Mouse (Mus musculus) embryonic facial prominence, embryonic 15.5 days (tissue): ENCODE data around the gene Narfl. TPM values are rescaled to one million over a fixed set of nuclear protein-coding genes. Genes with fewer than 3 reads are reported as not detected.

ENCODE experiments used
- ATAC-seq: fragments of 200-750 bp; cut with Nextera tagmentation; 2 replicates; pipeline ENCODE4 v1.8.0; 2017; ENCODE audit warnings: low read depth, moderate TSS enrichment; ENCODE audit not compliant: insufficient number of reproducible peaks, low FRiP score, low TSS enrichment
- H3K27ac ChIP-seq: fragments of 300-500 bp; sonication (generic); replicated peaks from 2 replicates; pipeline ENCODE4 v1.5.1; 2015; ENCODE audit warnings: mild to moderate bottlenecking, inconsistent platforms
- H3K27me3 ChIP-seq: fragments of 300-500 bp; sonication (generic); 2 replicates; pipeline ENCODE4 v1.6.1; 2015; ENCODE audit warnings: inconsistent platforms
- H3K36me3 ChIP-seq: fragments of 300-500 bp; sonication (generic); 2 replicates; pipeline ENCODE4 v1.6.1; 2015; ENCODE audit warnings: mild to moderate bottlenecking, inconsistent platforms
- H3K4me1 ChIP-seq: fragments of 300-500 bp; sonication (generic); 2 replicates; pipeline ENCODE4 v1.6.1; 2015; ENCODE audit warnings: inconsistent platforms
- H3K4me2 ChIP-seq: fragments of 300-500 bp; sonication (generic); replicated peaks from 2 replicates; pipeline ENCODE4 v1.6.1; 2015; ENCODE audit warnings: mild to moderate bottlenecking, inconsistent platforms
- H3K4me3 ChIP-seq: fragments of 300-500 bp; sonication (generic); replicated peaks from 2 replicates; pipeline ENCODE4 v1.5.1; 2015; ENCODE audit warnings: mild to moderate bottlenecking, inconsistent platforms
- H3K9ac ChIP-seq: fragments of 300-500 bp; sonication (generic); 2 replicates; pipeline ENCODE4 v1.6.1; 2015; ENCODE audit warnings: inconsistent platforms
- H3K9me3 ChIP-seq: fragments of 300-500 bp; sonication (generic); replicated peaks from 2 replicates; pipeline ENCODE4 v1.6.1; 2016; ENCODE audit warnings: inconsistent platforms
- WGBS: fragments of 180-500 bp; shearing (Covaris S2); methylation state at CpG from one replicate; pipeline ENCODE4 v1.1.7; 2015; 5-methylcytosine and 5-hydroxymethylcytosine counted together
- polyA plus RNA-seq: library from polyadenylated mRNA; unstranded; fragments of >200 nt; fragmentation: Nextera tagmentation; extraction: Ambion mirVana; gene quantifications from 2 replicates; pipeline ENCODE4 v1.2.1, GENCODE M21; 2015

The Narfl gene
- polyA plus RNA-seq, 1 experiment from 2014 or later = 26.9 TPM

DNA sequence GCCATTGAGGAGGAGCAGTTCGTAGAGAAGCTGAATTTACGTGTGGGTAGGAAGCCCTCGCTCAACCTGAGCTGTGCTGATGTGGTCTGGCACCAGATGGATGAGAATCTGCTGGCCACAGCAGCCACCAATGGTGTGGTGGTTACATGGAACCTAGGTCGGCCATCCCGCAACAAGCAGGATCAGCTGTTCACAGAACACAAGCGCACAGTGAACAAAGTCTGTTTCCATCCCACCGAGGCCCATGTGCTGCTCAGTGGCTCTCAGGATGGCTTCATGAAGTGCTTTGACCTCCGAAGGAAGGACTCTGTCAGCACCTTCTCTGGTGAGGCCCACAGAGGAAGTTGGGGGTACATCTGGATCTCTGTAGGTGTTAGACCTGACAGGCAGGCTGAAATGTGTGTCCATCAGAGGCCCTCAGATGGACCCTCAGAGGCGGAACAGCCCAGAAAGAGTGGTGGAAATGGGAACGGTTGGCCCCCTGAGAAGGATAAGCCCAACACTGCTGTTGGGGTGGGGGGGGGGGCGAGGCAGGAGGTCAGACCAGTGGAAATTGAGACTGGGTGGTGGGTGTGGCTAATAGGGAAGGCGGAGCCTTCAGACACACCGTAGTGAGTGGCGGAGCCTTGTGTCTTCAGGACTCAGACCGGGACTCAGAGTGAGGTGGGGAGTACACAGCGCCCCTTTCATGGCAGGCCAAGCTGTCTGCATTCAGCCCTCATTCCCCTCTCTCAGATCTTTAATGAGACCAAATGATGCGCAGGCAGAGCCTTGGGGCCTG lies 51.0 kb downstream of the Narfl start:
- no peaks in the 10 kb centered on the region for H3K9me3 ChIP-seq
- WGBS = 75% methylated on average over 16 of the region's 17 CpGs
- peaks cover 21% of the 10 kb centered on the region for H3K36me3 ChIP-seq
- H3K9ac ChIP-seq = peak overlapping the region; percentile 74; the same call in 1 of the 2 replicates
- no peak for ATAC-seq
- peaks cover 19% of the 10 kb centered on the region for H3K27me3 ChIP-seq
- peak overlapping the region; percentile 69 for H3K4me3 ChIP-seq
- peak overlapping the region; percentile 94 for H3K4me2 ChIP-seq
- no peak overlapping the region for H3K27ac ChIP-seq
- H3K4me1 ChIP-seq = peaks cover 48% of the 10 kb centered on the region

DNA sequence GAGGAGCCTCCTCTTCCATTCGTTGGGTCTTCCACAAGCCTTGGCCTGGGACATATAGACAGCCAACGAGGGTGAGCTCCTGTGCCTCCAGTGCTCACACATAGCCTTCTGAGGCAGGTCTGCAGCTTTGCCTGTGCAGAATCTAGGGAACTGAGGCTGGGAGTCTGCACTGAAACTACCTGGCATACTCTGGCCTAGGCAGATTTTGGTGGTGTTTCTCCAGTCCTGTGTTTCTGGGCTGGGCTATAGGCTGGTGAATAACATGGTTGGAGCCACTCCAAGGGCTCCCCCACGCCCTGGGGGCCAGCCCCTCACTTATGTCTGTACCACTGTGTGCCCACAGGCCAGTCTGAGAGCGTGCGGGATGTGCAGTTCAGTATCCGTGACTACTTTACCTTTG lies 51.7 kb downstream of the Narfl start:
- H3K4me3 ChIP-seq = no peak overlapping the region
- H3K9me3 ChIP-seq = no peaks in the 10 kb centered on the region
- peaks cover 54% of the 10 kb centered on the region for H3K4me1 ChIP-seq
- no peak overlapping the region for H3K9ac ChIP-seq
- H3K27me3 ChIP-seq = peaks cover 11% of the 10 kb centered on the region
- ATAC-seq = no peak
- 89% methylated on average over 6 of the region's 6 CpGs for WGBS
- no peak overlapping the region for H3K4me2 ChIP-seq
- H3K27ac ChIP-seq = no peak overlapping the region
- peaks cover 28% of the 10 kb centered on the region for H3K36me3 ChIP-seq

DNA sequence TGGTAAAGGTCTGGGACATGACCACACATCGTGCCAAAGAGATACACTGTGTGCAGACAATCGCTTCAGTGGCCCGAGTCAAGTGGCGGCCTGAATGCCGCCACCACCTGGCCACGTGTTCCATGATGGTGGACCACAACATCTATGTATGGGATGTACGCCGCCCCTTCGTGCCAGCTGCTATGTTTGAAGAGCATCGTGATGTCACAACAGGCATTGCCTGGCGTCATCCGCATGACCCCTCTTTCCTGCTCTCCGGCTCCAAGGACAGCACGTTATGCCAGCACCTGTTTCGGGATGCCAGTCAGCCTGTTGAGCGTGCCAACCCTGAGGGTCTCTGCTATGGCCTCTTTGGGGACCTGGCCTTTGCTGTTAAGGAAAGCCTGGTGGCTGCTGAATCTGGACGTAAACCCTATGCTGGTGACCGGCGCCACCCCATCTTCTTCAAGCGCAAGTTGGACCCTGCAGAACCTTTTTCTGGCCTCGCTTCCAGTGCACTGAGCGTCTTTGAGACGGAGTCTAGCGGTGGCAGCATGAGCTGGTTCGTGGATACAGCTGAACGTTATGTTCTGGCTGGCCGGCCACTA lies 52.5 kb downstream of the Narfl start:
- H3K4me2 ChIP-seq = no peak overlapping the region; the same call in 1 of the 2 replicates
- no peaks in the 10 kb centered on the region for H3K9me3 ChIP-seq
- 95% methylated on average over 27 of the region's 27 CpGs for WGBS
- no peak overlapping the region for H3K4me3 ChIP-seq
- peaks cover 36% of the 10 kb centered on the region for H3K36me3 ChIP-seq
- no peak for ATAC-seq
- peaks cover 5% of the 10 kb centered on the region; the same call in 1 of the 2 replicates for H3K27me3 ChIP-seq
- H3K9ac ChIP-seq = no peak overlapping the region
- H3K4me1 ChIP-seq = peaks cover 61% of the 10 kb centered on the region
- no peak overlapping the region for H3K27ac ChIP-seq

DNA sequence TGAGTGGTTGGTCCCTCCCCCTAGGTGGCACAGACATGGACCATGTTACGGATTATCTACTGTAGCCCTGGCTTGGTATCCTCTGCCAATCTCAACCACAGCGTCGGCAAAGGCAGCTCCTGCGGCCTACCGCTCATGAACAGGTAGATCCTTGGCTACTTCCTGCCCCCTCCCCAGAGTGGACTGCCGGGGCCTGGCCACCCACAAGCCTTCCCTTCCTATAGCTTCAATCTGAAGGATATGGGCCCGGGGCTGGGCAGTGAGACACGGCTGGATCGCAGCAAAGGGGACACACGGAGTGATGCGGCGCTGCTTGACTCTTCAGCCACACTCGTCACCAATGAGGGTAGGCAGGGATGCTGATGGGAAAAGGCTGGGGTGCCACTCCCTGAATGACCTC lies 53.4 kb downstream of the Narfl start:
- no peak overlapping the region; the same call in 1 of the 2 replicates for H3K4me2 ChIP-seq
- WGBS = 97% methylated on average over 13 of the region's 13 CpGs
- no peak for ATAC-seq
- H3K4me1 ChIP-seq = peaks cover 70% of the 10 kb centered on the region
- no peaks in the 10 kb centered on the region for H3K9me3 ChIP-seq
- peaks cover 45% of the 10 kb centered on the region for H3K36me3 ChIP-seq
- no peak overlapping the region for H3K9ac ChIP-seq
- no peak overlapping the region for H3K4me3 ChIP-seq
- no peak overlapping the region for H3K27ac ChIP-seq
- H3K27me3 ChIP-seq = 0 out of 2 replicates have a peak, but pooled peaks cover under 1% of the 10 kb centered on the region

DNA sequence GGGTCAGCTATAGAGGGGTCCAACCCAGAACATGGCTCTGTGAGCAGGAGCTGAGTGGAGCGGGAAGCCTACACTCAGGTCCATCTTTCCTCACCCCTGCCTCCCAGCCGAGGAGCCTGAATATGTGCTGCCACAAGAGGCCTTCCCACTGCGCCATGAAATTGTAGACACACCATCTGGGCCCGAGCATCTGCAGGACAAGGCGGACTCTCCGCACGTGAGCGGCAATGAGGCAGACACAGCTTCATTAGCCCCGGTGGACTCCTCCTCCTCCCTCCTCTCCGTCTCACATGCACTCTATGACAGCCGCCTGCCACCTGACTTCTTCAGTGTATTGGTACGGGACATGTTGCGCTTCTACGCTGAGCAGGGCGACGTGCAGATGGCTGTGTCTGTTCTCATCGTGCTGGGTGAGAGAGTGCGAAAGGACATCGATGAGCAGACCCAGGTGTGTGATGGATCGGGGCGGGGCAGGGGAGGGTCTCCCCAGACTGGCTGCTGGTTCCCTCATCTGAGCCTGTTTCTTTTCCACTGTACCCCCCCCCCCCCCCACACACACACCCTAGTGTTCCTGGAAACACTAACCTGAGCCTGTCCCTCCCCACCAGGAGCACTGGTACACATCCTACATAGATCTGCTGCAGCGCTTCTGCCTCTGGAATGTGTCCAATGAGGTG lies 54.1 kb downstream of the Narfl start:
- no peak overlapping the region for H3K9ac ChIP-seq
- H3K4me2 ChIP-seq = peak overlapping the region; percentile 73; the same call in 1 of the 2 replicates
- H3K27me3 ChIP-seq = no peaks in the 10 kb centered on the region
- 88% methylated on average over 22 of the region's 22 CpGs for WGBS
- peaks cover 45% of the 10 kb centered on the region for H3K36me3 ChIP-seq
- H3K4me3 ChIP-seq = peak overlapping the region; percentile 54; the same call in 1 of the 2 replicates
- no peak for ATAC-seq
- H3K9me3 ChIP-seq = no peaks in the 10 kb centered on the region
- H3K27ac ChIP-seq = no peak overlapping the region
- peaks cover 72% of the 10 kb centered on the region for H3K4me1 ChIP-seq

DNA sequence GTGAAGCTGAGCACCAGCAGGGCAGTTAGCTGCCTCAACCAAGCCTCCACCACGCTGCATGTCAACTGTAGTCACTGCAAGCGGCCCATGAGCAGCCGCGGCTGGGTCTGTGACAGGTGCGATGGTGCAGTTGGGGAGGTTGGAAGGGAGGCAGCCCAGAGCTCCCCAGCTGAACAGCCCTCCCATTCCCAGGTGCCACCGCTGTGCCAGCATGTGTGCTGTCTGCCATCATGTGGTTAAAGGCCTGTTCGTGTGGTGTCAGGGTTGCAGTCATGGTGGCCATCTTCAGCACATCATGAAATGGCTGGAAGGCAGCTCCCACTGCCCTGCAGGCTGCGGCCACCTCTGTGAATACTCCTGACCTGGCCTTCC lies 54.6 kb downstream of the Narfl start:
- no peak for ATAC-seq
- Histone ChIP-seq H3K4me2 (peak overlapping the region; percentile 73), H3K36me3 (peaks cover 45% of the 10 kb centered on the region), H3K9ac (peak overlapping the region; percentile 54; the same call in 1 of the 2 replicates), H3K4me3 (peak overlapping the region; percentile 54), H3K9me3 (no peaks in the 10 kb centered on the region), H3K4me1 (peaks cover 70% of the 10 kb centered on the region), H3K27ac (peak overlapping the region; percentile 94), H3K27me3 (no peaks in the 10 kb centered on the region)
- 79% methylated on average over 8 of the region's 8 CpGs for WGBS

DNA sequence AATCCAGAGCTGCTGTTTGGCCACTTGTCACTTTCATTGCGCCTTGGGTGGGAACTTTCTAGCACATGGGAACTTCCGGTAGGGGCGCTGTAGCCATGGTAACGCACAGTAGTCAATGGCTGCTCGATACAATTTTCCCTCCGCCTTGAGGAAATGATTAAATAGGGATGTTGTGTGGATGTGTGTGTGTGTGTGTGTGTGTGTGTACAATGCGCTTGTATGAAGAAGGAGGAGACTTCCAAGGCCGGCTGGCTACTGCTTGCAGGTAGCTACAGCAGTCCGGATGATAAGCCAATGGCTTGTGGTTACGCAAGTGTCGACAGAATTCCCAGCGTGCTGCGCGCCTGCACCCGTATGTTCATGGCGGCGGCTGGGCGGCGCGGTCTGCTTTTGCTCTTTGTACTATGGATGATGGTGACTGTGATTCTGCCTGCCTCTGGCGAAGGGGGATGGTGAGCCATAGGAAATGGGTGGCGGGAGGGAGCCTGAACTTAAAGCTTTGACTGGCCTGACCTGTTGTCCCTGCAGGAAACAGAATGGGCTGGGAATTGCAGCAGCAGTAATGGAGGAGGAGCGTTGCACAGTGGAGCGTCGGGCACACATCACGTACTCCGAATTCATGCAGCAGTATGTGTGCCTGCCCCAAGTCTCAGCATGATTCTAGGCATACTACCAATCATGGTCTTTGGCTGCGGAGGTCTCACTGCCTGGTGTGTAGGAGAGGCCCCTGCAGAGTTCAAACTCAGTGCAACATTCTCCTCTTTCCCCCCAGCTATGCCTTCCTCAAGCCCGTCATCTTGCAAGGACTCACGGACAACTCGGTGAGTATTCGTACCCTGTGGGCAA lies 55.4 kb downstream of the Narfl start, which contains the start of gene Jmjd8:
Jmjd8 (plus strand) TSS at position 156 of the 846 bp plus-strand sequence.
- Histone ChIP-seq H3K9me3 (no peaks in the 10 kb centered on the region), H3K27ac (peak within 1 kb of the TSS; percentile 94), H3K36me3 (peaks cover 45% of the 10 kb centered on the region), H3K9ac (peak within 1 kb of the TSS; percentile 54), H3K4me1 (peaks cover 71% of the 10 kb centered on the region), H3K27me3 (no peaks in the 10 kb centered on the region), H3K4me2 (peak within 1 kb of the TSS; percentile 73), H3K4me3 (peak within 1 kb of the TSS; percentile 54)
- ATAC-seq = no peak
- under 1% methylated on average over 32 of the region's 32 CpGs for WGBS

DNA sequence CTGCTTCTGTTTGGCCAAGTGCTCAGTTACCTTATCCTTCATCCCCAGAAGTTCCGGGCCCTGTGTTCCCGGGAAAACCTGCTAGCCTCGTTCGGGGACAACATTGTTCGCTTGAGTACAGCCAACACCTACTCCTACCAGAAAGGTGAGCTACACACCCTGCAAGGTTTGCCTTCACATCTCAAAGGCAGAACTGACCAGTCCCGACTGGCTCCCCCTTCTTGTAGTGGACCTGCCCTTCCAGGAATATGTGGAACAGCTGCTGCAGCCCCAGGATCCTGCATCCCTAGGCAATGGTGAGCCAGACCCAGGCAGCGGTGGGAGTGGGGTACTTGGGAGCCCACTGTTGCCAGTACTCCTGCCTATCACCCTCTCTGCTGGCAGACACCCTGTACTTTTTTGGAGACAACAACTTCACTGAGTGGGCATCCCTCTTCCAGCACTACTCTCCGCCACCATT lies 56.0 kb downstream of the Narfl start:
- Histone ChIP-seq H3K4me3 (peak overlapping the region; percentile 54), H3K36me3 (peaks cover 45% of the 10 kb centered on the region), H3K4me2 (peak overlapping the region; percentile 73), H3K9me3 (no peaks in the 10 kb centered on the region), H3K27me3 (no peaks in the 10 kb centered on the region), H3K27ac (peak overlapping the region; percentile 94), H3K9ac (peak overlapping the region; percentile 54), H3K4me1 (peaks cover 71% of the 10 kb centered on the region)
- 36% methylated on average over 8 of the region's 8 CpGs for WGBS
- no peak for ATAC-seq

DNA sequence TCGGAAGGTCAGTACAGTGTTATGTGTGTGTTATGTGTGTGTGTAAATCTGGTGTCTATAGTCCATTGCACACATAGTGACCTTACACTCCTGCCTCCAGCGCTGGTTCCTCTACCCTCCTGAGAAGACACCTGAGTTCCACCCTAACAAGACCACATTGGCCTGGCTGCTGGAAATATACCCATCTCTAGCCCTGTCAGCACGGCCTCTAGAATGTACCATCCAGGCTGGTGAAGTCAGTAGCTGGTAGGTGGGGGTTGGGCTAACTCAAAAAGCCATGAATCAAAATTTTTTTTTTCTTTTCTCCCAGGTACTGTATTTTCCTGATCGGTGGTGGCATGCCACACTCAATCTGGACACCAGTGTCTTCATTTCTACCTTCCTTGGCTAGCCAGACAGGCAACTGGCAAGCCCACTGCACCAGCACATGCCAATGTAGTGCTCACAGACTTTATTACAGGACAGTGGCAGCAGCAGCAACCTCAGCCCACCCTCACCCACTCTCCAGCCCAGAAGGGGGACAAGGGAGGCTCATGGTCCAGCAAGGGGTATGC lies 56.7 kb downstream of the Narfl start:
- Histone ChIP-seq H3K36me3 (peaks cover 47% of the 10 kb centered on the region), H3K27me3 (no peaks in the 10 kb centered on the region), H3K4me2 (peak overlapping the region; percentile 73), H3K4me3 (peak overlapping the region; percentile 54), H3K9ac (no peak overlapping the region), H3K9me3 (no peaks in the 10 kb centered on the region), H3K27ac (no peak overlapping the region), H3K4me1 (peaks cover 71% of the 10 kb centered on the region)
- ATAC-seq = no peak
- 86% methylated on average over 4 of the region's 4 CpGs for WGBS

DNA sequence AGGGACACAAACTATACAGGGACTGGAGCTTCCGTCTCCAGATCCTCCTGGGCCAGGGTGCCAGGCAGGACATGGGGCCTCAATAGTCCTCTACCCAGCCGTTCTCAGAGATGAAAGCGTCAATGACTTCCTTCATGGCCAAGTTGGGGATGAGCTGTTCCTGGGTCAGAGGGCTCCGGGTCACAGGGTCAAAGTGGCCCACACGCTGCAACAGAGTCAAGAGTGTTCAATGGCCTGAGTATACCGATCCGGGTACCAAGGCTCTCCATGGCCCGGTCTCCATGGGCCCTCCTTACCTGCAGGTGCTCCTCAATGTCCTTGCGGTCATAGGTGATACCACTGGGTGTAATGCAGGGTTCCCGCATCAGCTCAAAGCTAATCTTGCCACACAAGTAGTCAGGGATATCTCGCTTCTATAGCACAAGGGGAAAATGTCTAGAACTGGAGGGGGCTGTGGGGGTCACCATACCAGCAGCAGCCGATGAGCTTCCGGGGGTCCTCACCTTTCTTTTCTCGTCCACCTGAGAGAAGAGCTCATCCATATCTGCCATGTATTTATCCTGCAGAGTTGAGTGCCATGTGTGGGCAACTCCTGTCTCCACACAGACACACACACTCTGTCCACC lies 57.3 kb downstream of the Narfl start:
- 81% methylated on average over 14 of the region's 14 CpGs for WGBS
- no peak overlapping the region for H3K9ac ChIP-seq
- no peak overlapping the region for H3K27ac ChIP-seq
- peak overlapping the region; percentile 93 for H3K4me2 ChIP-seq
- H3K27me3 ChIP-seq = no peaks in the 10 kb centered on the region
- H3K9me3 ChIP-seq = no peaks in the 10 kb centered on the region
- ATAC-seq = no peak
- H3K4me3 ChIP-seq = peak overlapping the region; percentile 86
- peaks cover 71% of the 10 kb centered on the region for H3K4me1 ChIP-seq
- H3K36me3 ChIP-seq = peaks cover 46% of the 10 kb centered on the region
